Mouse (Mus musculus) subcutaneous adipose tissue, adult 2 months (tissue): Measurements from ENCODE around the gene Gm49661. TPM values are rescaled to one million over a fixed set of nuclear protein-coding genes. Genes with fewer than 3 reads are reported as not detected.

Experiments used
- polyA plus RNA-seq: library from polyadenylated mRNA; depleted of rRNA; stranded (reverse); fragments of >200 nt; gene quantifications from 2 replicates; pipeline ENCODE4 v1.2.3, GENCODE M21; 2012; ENCODE audit warnings: low replicate concordance; rRNA removed

The Gm49661 gene
- not detected in 2 replicates for polyA plus RNA-seq

DNA sequence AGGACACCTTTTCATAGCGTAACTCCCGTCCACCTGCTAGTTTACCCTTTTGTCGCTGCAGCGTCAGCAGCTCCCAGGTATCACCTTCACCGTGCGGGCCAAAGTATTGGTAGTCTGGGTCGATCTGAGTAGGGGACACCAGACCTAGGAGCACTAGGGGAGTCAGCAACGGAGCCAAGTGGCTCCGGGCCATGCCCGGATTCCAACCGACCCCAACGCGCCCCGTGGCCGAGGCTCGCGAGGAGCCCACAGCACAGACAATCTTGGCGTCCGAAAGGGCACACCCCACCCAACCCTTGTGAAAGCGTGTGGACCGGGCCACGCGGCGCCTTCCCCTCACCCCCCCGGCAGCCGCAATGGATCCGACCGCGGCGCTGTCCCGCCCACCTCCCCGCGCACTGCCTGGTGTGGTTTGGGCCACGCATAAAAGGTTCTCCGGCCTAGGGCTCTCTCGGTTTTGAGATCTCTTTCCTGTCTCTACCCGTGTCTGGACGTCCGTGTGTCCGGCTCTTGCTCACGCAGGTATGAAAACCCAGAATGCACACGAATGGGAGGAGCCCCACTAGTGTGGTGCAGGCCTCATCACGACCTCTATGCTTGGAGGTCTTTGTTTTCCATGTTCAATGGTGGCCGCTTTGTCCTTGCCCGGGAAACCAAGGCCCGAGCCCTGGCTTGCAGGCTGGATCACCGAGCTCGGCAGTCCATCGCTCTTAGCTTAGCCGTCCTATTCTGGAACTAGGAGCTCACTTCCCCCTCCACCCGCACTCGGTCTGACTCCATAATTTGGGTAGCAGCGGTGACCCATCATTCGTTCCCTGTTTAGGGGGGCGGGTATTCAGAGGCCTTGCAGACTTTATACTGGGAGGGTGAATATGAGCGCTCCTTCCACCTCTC lies at the start of gene Gm49661, which contains the start of the genes Prdx2 and Rnaseh2a:
Gene Gm49661, minus strand, starts transcription at position 193 of the 894 bp plus-strand sequence.
Gene Prdx2, plus strand, starts transcription at position 347 of the 894 bp plus-strand sequence.
Gene Rnaseh2a, minus strand, starts transcription at position 527 of the 894 bp plus-strand sequence.

GRCm38 (mm10) chr8:85014431-85014830 lies 45.2 kb upstream of the Gm49661 start, which contains the start of gene Best2:
Best2 (minus strand) TSS chr8:85014531.

DNA sequence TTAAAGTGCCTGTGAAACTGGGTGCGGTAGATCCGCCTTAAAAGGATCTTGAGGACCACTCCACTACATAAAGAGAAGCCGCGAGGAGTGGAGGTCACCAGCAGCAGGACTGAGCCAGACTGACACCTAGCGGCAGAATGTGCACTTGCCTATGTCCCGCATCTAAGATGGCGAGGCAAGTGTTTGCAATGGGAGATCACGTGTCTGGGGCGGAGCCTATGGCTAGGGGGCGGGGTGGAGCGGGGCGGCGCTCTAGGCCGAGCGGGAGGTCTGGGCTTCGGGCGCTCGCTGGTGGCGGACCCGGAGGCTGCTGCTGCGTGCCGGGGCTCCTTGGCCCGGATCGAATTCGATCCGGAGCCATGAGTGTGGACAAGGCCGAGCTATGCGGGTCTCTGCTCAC lies 21.1 kb upstream of the Gm49661 start, which contains the start of gene Hook2:
Gene Hook2, plus strand, starts transcription at position 255 of the 400 bp plus-strand sequence.

DNA sequence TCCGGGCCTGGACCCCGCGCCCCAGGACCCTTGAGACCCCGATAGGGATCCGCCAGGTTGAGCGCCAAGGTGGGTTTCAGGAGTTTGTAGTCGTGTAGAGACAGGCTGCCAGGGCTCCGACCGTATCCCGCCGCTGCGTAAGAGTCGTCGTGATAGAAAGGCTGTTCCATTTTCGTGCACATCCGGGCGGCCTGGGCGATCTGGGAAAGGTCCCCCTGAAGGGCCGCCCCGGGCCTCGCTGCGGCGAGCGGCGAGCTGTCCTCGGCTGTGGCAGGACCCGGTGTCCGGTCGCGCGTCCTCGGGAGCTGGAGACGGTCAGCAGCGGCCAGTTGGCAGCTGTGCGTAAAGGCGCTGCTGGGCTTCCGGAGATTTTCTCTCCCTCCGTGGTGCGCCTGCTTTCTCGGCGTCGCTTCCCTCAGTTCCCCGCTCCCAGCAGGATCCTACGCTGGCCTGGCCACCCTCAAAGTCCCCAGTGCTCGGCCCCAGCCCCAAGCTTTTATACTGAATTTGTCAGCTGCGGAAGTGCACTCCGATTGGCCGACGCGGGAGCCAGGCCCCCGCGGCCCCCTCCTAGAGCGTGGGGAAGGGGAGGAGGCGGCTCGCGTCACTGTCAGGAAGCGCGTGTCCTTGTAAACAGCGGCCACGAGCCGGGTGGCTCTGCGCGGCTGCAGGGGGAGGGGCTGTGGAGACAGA lies 9.2 kb upstream of the Gm49661 start, which contains the start of gene Junb:
Gene Junb, minus strand, starts transcription at position 471 of the 693 bp plus-strand sequence.

GRCm38 (mm10) chr8:84946528-84947240 lies 22.5 kb downstream of the Gm49661 start, which contains the start of gene Rtbdn:
Rtbdn (plus strand) TSS chr8:84946991.

GRCm38 (mm10) chr8:84936962-84937546 lies 32.2 kb downstream of the Gm49661 start, which contains the start of gene Mast1:
Mast1 (minus strand) TSS chr8:84937359.

Other genes starting within 250 kb of the Gm49661 start
- gene G430095P16Rik, start 246.4 kb downstream of the Gm49661 start, polyA plus RNA-seq: 0.86 and 1.6 TPM in 2 replicates
- 59.3 and 122 TPM in 2 replicates for gene Nfix, start 169.1 kb downstream of the Gm49661 start, polyA plus RNA-seq
- gene Dand5, start 146.6 kb downstream of the Gm49661 start, polyA plus RNA-seq: 4.0 TPM in 2 replicates
- gene Gadd45gip1, start 137.9 kb downstream of the Gm49661 start, polyA plus RNA-seq: 10.2 and 33.6 TPM in 2 replicates
- 104 and 105 TPM in 2 replicates for gene Rad23a, start 128.8 kb downstream of the Gm49661 start, polyA plus RNA-seq
- 216 and 341 TPM in 2 replicates for gene Calr, start 122.5 kb downstream of the Gm49661 start, polyA plus RNA-seq
- gene Farsa, start 112.4 kb downstream of the Gm49661 start, polyA plus RNA-seq: 43.3 and 77.7 TPM in 2 replicates
- 1.1 and 2.7 TPM in 2 replicates for gene Syce2, start 97.3 kb downstream of the Gm49661 start, polyA plus RNA-seq
- gene Gcdh, start 75.5 kb downstream of the Gm49661 start, polyA plus RNA-seq: 87.4 and 112 TPM in 2 replicates
- gene Klf1, start 67.5 kb downstream of the Gm49661 start, polyA plus RNA-seq: 0.22 and 0.30 TPM in 2 replicates
- 29.4 and 31.5 TPM in 2 replicates for gene Dnase2a, start 60.9 kb downstream of the Gm49661 start, polyA plus RNA-seq
- 0.03 and 0.10 TPM in 2 replicates for gene Mast1, start 32.1 kb downstream of the Gm49661 start, polyA plus RNA-seq
- gene Rtbdn, start 22.4 kb downstream of the Gm49661 start, polyA plus RNA-seq: not detected in 2 replicates
- 246 and 252 TPM in 2 replicates for gene Prdx2, start 154 bp upstream of the Gm49661 start, polyA plus RNA-seq
- 38.6 and 47.8 TPM in 2 replicates for gene Rnaseh2a, start 334 bp upstream of the Gm49661 start, polyA plus RNA-seq
- gene Junb, start 9.3 kb upstream of the Gm49661 start, polyA plus RNA-seq: 35.0 and 39.1 TPM in 2 replicates
- gene Hook2, start 21.2 kb upstream of the Gm49661 start, polyA plus RNA-seq: 2.5 and 10.6 TPM in 2 replicates
- gene Best2, start 45.1 kb upstream of the Gm49661 start, polyA plus RNA-seq: not detected in 2 replicates
- 184 and 205 TPM in 2 replicates for gene Asna1, start 55.8 kb upstream of the Gm49661 start, polyA plus RNA-seq
- 61.2 and 143 TPM in 2 replicates for gene Trir, start 57.4 kb upstream of the Gm49661 start, polyA plus RNA-seq
- gene Tnpo2, start 67.5 kb upstream of the Gm49661 start, polyA plus RNA-seq: 74.9 and 104 TPM in 2 replicates
- 36.0 and 48.0 TPM in 2 replicates for gene Fbxw9, start 90.6 kb upstream of the Gm49661 start, polyA plus RNA-seq
- gene Gm5741, start 98.5 kb upstream of the Gm49661 start, polyA plus RNA-seq: 0.85 TPM in 1 of 2 replicates, not detected in the other
- gene Dhps, start 102.3 kb upstream of the Gm49661 start, polyA plus RNA-seq: 31.5 and 54.1 TPM in 2 replicates
- 156 and 164 TPM in 2 replicates for gene Wdr83os, start 111.3 kb upstream of the Gm49661 start, polyA plus RNA-seq
- 33.8 and 37.5 TPM in 2 replicates for gene Wdr83, start 111.9 kb upstream of the Gm49661 start, polyA plus RNA-seq
- 98.6 and 103 TPM in 2 replicates for gene Man2b1, start 113.8 kb upstream of the Gm49661 start, polyA plus RNA-seq
- 0.86 and 1.5 TPM in 2 replicates for gene Zfp791, start 153.7 kb upstream of the Gm49661 start, polyA plus RNA-seq
- not detected in 2 replicates for gene Cks1brt, start 182.5 kb upstream of the Gm49661 start, polyA plus RNA-seq